Mouse (Mus musculus) mature B cell (primary cell): ENCODE data around the gene Tmem150c.

ENCODE experiments used
- in situ Hi-C: fragments of 300-500 bp; cut with MboI; formaldehyde crosslinking; loops from 2 replicates; pipeline ENCODE4 v1.14.3; 2019

The Tmem150c gene

DNA sequence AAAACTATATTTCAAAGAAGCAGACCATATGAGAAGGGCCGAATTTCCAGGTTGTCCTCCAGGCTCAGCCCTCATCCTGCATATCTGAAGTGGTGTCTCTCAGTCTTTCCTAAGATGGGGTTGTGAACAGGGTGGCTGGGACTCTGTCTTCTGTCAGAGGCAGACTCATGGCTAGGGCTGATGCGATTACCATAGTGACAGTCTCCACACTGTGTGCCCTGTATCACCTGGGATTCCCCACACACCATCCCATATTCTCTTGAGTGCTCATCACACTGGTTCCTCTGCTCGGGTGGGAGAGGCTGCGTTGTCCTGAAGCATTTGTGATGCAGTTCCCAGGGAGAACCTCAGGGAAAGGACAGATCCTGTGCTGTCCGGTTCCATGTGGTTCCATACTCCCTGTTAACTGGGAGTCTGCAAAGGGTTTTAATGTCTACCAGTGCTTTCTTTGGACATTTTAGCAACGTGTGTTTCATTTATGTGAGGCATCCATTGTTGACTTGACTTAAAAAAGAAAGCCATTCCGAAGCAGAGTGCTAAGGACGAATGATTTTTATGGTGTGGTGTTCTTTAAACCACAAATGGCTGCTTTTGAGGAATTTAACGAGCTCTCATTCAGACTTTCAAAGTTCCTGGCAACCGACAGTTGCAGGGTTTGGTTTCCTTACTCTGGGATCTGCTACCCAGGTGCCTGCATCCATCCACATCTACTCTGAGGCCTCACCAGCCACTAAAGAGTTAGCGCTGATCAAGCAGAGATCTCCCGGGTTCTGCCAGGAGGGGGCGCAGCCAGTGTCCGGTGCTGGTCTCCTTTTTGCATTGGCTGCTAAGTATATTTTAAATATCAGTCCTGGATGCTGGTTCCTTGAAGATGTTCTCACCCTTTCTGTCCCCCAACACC, 7.2 kb upstream of the Tmem150c start:
- in situ Hi-C loops = no loop called here

DNA sequence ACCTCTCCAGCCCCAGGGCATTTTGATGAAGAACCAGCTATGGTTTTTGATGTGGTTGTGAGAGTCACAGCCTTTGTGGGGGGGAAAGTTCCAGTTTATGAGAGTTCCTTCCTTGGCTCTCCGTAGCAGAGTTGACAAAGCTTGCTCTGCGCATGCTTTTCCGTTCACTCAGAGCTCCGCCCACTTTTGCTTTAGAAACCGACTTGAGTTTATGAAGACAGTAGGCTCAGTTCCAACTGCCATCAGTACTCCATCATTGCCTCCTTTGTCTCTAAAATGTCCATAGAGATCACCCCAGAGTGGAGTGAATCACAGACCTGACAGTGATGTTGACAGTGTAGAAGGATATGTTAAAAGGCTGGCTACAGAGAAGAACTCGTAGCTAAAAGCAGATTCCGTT, 3.8 kb upstream of the Tmem150c start:
- in situ Hi-C loops = no loop called here

DNA sequence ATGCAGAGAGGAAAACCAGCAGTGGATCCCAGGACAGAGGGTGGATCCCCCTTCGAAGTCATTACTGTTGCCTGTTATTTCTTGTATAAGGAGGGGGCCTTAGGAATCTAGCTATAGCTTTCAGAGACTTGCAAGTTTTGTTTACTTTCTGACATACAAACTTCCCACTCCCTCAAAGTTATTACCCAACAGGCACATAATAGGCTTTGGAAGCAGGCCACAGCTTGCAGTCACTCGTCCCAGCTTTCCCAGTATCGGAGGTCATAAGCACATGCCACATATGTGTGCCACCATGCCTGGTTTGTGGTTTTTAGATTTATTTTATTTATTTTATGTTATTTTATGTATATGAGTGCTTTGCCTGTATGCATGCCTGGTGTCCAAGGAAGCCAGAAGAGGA, 3.2 kb upstream of the Tmem150c start:
- in situ Hi-C loops = no loop called here

DNA sequence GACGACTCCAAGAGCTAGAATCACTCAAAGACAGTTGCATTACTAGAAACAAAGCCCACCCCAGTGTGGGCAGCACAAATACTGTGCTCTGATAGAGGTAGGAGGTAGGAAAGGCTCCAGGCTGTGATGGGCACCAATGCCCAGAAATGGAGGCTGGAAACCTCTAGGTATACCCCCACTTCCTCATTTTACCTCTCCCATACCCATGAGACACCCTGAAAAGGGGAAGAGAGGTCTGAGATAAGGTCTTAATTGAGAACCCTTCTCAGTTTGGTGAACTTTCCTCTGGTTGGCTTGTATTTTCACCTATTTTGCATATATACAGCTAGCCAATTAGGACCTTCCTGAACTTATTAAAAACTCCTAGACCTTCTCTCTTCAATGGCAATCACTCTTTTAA, 2.4 kb upstream of the Tmem150c start:
- in situ Hi-C loops = no loop called here

DNA sequence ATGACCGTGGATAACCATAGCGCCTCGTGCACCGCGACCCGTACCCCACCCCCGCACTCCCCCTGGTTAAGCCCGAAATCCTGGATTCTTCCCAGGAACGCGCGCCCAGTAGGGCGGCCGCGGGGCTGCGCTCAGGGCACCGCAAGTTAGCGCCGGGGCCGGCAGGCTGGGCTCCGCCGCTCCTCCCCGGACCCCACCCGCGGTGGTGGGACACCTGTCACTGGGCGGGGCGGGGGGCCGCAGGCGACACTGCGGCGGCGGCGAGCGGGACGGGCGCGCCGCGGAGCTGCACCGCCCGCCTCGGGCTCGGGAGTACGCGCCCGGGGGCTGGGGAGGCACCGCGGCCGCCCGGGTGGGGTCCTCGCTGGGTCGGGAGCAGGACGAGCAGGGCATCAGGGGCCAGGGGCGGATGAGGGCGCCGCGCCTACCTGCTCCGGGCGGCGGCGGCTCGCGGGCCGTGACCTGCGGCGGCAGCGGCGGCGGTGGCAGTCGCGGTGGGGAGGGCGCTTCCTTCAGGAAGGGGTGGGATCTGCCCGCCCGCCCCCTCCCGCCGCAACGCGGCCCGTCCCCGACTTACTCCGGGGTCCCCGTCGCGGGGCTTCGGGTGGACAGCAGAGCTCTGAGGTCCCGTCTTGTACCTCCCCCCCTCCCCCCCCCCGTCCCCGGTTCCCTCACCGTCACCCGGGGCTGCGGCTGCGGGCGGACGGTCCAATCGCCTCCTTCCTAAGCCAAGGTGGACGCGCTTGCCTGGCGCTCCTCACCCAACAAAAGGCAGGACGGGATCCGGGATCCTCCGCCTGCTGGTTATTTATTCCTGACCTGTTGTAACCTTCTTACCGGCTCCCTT, 594 bp downstream of the Tmem150c start:
- in situ Hi-C loops = no loop called here

DNA sequence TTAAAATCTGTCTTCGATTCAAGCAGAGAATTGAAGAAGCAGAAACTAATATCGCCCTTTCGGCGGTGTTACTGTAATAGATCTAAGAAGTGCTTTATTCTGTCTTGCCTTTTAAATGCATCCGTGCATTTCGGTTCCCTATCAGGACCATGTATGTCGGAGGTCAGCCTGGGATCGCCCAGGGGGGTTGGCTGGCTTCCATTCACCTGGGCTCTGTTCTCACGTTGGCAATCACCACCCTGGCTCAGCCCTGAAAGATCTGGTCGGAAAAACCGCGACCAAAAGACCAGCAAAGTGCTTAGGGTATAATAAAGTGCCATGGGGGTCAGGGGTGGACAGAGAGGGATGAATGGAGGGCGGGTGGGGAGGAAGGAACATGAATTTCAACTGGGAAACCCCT, 1.3 kb downstream of the Tmem150c start:
- in situ Hi-C loops = no loop called here

DNA sequence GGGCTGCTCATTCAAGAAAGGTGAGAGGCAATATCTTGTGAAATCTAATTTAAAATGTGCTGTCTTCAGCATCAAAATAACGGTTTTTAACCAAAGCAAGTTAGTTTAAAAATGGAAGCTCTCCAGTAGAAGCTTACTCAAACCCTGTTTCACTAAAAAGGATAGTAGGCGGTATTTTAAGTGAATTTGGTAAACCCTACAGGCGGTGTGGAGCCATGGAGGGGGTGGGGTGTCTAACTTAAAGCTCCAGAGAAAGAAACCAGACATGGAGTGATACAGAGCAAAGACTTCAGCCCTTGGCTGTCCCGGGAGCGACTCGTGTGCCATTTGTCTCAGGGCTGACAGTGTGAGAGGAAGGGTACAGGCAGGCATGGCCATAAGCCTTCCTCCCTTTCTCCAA, 4.0 kb downstream of the Tmem150c start:
- in situ Hi-C loops = no loop called here

DNA sequence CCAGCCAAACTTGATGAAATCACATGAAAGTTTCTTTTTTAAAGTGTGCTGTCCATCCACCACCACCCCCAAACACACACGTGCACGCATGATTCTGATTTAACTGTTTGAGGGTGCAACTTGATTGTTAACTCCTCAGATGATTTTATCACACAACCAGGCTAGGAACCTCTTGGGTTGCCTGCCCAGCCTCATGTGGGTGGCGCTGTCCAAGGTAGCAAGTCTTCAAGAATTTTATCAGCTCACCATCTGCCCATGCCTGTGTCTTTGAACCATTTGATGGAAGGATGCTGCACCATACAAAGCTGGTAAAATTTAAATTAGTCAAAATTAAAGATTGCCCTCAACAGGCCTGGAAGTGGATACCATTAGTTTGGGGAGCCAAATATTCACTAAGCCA, 9.6 kb downstream of the Tmem150c start:
- in situ Hi-C loops = no loop called here

DNA sequence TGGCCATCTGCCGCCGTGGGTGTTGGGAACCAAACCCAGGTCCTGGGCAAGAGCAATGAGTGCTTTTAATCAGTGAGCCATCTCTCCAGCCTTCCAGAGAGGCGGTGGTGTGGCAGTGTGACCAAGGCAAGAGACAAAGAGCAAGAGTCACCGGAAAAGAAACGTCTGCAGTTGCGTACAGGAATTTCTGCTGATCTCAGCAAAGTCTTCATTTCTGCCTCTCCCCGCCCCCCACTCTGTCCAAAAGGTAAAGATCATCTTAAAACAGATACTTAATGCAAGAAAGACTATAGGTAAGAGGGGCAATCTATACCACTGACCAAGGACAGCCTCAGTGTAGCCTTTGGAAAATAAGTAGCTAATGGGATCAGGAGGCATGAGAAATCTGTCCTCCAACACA, 14.8 kb downstream of the Tmem150c start:
- in situ Hi-C loops = no loop called here

DNA sequence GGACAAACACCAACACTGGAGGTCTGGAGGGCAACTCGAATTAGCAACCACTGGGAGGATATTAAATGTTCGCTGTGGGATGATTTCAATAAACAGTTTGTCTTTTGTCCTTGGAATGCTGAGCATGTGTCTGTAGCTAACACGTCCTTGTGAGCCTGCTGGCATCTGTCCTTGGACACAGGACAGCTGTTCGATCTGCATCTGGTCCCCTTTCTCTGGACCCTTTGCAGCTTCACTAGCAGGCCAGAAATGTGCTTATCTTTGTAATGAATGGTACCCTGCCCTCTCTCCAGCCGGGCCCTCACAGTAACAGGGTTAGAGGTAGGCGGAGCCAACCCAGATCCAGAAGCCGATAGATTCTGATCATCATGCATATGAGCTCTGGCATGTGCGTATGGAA, 32.3 kb downstream of the Tmem150c start:
- in situ Hi-C loops = no loop called here

DNA sequence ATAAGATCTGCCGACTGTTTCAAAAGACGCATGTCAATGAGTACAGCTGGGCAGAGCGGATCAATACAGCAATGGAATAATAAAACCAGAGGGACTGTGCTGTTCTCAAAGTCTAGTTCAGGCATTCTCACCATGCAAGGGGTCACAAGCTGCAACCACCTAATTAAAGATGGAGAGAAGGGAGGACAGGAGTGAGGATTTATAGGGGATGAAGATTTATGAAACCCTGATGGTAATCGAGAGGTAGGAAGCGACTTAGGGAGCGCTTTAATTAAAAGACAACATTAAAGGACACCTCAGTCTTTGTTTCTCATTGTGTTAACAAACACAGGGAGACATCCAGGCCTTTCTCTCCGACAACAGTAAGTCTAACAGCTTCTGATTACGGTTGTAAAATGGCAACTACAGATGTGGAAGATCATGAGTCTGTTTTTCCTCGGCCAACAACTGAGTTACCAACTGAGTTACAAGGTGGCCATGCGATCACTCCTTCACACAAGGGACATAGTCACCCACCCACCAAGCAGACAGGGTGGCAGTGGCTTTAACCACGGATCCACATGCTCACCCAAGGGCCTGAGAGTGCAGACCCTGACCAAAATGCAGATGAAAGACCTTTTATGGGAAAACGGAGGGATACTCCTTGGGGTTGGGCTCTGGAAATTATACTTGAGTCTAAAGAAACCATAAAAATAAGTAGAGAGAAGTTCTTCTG, 34.0 kb downstream of the Tmem150c start:
- in situ Hi-C loops = no loop called here

DNA sequence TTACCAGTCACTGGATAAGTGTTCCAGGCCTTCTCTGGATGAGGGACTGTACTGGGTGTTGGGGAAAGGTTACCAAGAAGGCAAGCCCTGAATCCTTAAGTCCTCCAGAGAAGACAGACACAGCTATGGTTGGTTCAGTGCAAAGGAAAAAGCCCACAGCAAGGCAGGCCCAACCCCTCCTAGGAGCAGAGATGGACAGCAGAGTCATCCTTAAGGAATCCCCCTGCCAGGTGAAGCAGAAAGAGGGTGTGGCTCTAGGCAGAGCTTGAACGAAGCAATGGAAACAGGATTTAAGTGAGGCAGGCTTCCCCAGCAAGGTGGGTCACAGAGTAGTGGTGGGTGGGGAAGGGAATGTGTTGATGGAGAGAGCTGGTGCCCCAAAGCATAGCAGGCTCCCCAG, 35.1 kb downstream of the Tmem150c start:
- in situ Hi-C loops = no loop called here

DNA sequence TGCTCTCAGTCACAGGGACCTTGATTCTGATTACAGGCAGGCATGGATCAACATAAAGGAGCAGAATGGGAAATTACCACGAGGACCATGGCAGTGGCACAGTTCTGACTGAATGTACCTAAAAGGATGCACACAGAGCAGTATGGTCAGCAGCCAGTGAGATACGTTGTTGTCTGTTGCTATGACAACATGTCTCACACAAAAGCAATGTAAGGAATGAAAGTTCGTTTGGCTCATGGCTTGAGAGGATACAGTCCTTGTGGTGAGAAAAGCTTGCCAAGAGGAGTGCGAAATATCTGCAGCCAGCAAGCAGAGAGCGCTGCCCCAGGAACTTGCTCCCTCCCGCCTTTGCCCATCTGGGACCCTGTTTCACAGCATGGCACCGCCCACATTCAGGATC, 36.3 kb downstream of the Tmem150c start:
- in situ Hi-C loops = no loop called here

DNA sequence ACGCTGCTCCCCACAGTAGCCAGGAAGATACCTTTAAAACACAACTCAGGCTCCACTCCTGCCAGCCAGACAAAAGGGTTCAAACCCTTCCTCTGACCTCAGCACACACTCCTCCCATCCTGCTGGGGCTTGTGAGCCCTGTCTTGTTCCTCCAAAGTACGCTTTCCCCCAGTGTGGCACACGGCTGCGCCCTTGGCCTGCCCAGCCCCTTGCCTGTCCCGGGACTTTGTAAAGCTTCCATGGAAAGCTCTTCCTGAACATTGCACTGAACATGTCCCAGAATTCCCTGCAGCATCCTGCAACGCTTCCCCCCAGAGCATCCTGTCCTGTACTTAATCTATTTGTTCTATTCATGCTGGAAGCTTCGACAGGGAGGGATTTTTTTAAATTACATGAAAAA, 38.4 kb downstream of the Tmem150c start:
- in situ Hi-C loops = no loop called here

DNA sequence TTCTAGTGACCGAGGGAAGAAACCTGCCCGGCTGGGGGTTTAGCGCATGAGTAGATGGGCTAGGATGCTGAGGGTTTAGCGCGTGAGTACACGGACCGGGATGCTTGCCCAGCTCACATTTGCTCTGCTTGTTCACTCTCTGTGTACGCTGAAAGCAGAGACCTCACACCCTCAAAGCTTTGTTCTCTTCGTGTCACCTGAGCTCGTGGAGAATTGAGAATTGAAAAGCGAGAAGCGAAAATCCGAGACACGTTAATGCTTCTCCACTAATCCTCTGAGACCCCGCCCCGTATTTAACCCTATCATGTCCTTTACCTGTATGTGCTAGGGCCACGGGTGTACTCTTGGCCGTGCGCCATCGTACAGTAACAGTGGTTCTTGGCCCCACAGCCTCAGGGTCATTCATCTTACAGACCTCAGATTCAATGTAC, 38.9 kb downstream of the Tmem150c start:
- in situ Hi-C loops = no loop called here

DNA sequence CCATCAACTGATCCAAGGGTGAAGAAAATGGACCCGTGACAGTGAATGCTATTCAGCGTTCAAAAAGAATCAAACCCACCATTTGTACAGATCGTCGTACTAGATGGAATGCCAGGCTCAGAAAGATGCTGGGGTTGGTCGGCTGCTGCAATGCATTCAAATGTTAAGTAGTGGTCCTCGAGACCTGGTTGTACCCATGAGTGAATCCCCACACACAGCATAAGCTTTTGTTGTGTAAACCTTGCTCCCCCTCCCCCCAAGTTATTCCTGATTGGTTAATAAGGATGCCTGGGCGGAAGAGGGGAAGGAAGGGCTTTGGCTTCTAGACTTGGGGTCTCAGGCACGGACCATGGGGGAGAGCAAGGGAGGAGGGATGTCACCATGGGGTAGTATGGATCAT, 40.3 kb downstream of the Tmem150c start:
- in situ Hi-C loops = no loop called here

DNA sequence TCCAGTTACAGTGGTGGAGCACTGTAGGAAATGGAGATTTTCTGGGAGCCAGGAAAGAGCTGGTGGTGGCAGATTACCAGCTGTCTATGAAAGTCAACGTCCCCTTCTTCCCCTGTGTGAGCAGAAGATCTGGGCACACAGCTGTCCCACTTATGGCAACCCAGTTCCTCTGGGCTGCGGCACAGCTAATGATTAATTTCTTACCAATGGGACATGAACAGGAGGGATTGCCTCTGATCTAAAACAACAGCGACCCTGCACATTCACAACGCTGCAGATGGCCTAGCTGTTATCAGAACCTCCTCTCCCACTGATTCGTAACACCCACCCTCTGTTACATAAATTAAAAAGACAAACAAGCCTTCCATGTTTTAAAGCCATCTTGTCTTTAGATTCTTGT, 46.2 kb downstream of the Tmem150c start:
- in situ Hi-C loops = no loop called here

DNA sequence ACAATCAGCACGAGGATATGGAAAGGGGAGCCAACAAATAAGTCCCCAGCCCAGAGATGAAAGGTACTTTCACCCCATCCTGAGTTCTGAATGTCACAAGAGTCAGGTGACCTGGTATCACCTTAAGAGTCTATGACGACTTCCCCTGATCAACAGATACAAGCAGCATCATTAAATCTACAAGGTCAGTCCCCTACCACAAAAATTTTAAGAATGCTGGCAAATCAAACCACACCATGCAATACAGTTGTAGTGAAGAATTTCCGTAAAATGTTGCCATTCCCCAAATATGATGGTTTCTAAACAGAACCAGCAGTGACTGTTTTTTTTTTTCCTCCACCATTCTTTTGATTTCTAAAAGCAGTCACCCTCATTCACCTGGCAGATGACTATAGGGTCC, 49.0 kb downstream of the Tmem150c start:
- in situ Hi-C loops = no loop called here

DNA sequence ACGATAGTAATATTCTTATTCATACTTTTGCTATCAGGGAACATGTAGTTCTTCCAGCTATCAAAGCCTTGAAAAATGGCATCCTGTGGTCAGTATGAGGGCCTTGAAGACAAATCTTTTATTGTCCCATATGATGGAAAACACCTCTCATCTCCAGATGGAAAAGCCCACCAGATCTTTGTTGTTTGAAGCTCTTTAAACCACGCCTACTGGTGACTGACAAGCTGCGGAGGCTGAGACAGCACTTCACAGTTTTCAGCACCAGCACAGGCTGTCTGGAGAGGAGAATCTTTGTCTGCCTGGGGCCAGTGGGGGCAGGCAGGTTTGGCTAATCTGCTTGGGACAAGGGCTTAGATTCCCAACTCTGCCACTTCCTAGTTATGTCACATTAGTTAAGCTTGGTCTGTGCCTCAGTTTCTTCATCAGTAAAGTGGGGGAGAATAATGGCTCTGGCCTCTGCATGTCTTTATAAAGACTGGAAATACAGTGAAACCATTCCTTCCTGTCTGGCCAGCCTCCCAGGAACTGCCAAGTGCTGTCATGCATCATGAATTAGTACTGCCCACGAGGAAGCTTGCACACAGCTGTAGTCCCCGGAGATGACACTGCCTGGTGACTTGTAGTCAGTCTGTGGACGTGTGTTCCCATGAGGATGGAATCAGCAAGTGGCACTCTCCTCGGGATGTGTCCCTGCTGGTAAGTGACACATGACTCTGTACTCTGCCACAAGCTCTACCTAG, 49.9 kb downstream of the Tmem150c start:
- in situ Hi-C loops = no loop called here

DNA sequence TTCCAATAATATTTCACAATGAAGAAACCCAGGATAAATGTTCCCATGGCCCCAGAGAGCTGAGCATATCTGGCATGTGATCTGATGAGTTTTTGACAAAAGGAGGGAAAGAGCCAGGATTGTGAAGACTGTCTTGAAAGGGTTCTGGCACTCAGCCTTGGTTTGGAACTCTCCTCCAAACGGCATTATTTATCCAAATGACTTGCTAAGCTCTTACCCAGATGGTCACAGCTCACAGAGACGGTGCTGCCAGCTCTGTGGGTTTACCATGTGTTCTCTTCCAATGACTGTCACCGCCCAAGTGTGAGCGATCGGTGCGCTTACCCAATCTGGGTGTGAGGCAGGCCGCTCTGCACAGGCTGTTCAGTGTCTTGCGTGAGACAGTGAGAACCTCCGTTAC, 50.7 kb downstream of the Tmem150c start:
- in situ Hi-C loops = no loop called here

DNA sequence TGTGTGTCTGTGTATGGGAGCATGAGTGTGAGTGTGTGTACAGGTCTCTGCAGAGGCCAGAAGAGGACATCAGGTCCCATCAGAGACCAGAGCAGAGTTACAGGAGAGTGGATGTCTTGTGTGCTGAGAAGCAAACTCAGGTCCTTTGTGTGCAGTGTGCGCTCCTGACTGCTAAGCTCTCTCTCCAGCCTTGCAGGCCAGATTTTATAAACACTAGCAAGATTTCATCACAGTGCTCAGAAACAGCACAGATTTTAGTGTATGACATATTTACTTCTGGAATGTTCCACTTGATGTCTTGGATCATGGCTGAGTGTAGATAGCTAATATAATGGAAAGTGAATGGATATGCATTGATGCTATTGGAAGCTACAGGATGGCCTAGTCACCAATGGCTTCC, 57.2 kb downstream of the Tmem150c start:
- in situ Hi-C loops = no loop called here

DNA sequence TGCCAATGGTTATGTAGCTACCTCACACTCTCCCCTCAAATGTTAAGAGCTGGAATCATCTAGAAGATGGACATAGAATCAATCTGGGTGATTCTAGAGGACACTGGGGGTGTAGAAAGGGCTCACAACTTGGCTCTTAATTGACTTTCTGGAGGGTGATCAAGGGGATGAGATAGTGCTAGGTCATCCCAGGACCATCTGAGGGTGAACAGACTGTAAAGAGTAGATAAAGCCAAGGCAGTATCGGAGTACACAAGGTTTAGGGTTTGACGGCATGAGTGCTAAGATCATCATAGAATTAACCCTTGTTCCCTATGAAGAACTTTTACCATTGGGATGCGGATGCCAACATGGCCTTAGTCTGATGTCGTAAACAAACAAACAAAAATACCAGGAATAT, 61.6 kb downstream of the Tmem150c start:
- in situ Hi-C loops = no loop called here
